Mouse (Mus musculus): ENCODE measurements at regions not wholly inside any gene's neighbourhood (a gene's known extent, or its start where the extent isn't known, plus 50 kb on each side); places are given as distances from the start of the nearest gene placed in this dataset.

DNA sequence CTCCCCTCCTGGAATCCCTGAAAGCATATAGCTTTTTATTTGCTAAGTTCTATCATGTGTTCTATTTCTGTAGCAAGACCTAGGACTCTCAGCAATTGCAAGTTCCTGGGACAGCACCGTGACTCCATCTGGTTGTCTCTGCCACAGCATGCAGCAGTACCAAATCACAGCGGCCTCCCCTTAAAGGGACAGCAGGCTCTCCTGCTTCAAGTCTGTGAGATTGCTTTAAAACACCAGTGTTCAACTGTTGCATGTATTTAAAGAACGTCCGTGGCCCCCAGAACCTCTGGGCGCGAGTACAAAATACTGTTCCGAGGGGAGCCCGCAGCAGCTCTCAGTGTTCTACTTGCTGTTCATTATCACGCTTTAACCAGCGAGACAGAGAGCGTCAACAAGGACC is 346.0 kb upstream of the Jarid2 start:
- H3K9ac ChIP-seq (ENCODE audit: low read depth, low read length), result no peak overlapping the region
- H3K4me2 ChIP-seq, result no peak overlapping the region

DNA sequence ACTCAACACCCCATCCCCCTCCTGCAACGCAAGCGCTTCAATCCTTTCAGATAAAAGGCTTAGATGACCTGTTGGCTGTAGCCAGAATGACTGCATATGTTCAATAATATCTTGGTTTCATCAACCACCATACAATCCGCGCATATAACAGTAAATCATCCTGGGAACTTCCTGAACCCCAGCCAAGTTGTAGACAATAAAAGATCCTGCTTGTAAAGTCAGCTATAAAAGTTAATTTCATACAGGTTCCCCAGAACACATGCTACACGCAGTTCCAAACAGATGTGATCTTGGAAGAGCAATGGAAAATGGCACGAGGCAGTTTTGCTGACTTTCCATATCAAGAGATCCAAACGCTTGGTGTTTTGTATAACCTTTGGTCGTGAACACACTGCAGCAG is 342.5 kb upstream of the Jarid2 start:
- H3K4me3 ChIP-seq (ENCODE audit: low read depth, low read length), result no peak overlapping the region
- WGBS (ENCODE audit: insufficient replicate concordance), result 88% methylated on average over 8 of the region's 8 CpGs
- no peak overlapping the region for H3K4me2 ChIP-seq
- no peaks in the 10 kb centered on the region for H3K36me3 ChIP-seq (ENCODE audit: control insufficient read depth, insufficient read depth, low read length)
- no peaks in the 10 kb centered on the region for H3K4me1 ChIP-seq (ENCODE audit: control insufficient read depth, insufficient read depth, low read length)
- no peak overlapping the region for H3K9ac ChIP-seq (ENCODE audit: low read depth, low read length)
- H3K27ac ChIP-seq (ENCODE audit: low read depth, low read length), result no peak overlapping the region
- no peak for ATAC-seq (replicated peaks; ENCODE audit: insufficient number of reproducible peaks, low FRiP score, low TSS enrichment)
- H3K9me3 ChIP-seq (replicated peaks; ENCODE audit: control insufficient read depth, low read length), result no peaks in the 10 kb centered on the region
- H3K27me3 ChIP-seq (ENCODE audit: control insufficient read depth, insufficient read depth, low read length), result no peaks in the 10 kb centered on the region

More for the DNA sequence above, 346.0 kb upstream of the Jarid2 start:
- Histone ChIP-seq H3K9me3 (replicated peaks; ENCODE audit: control insufficient read depth, low read length) (no peaks in the 10 kb centered on the region), H3K4me1 (ENCODE audit: control insufficient read depth, insufficient read depth, low read length) (no peaks in the 10 kb centered on the region), H3K36me3 (ENCODE audit: control insufficient read depth, insufficient read depth, low read length) (no peaks in the 10 kb centered on the region), H3K27ac (ENCODE audit: low read depth, low read length) (no peak overlapping the region), H3K4me3 (ENCODE audit: low read depth, low read length) (no peak overlapping the region), H3K27me3 (ENCODE audit: control insufficient read depth, insufficient read depth, low read length) (no peaks in the 10 kb centered on the region)
- ATAC-seq (replicated peaks; ENCODE audit: insufficient number of reproducible peaks, low FRiP score, low TSS enrichment), result no peak
- WGBS (ENCODE audit: insufficient replicate concordance), result 66% methylated on average over 11 of the region's 11 CpGs

GRCm38 (mm10) chr13:44389696-44390095 is 339.6 kb upstream of the Jarid2 start:
- Histone ChIP-seq H3K4me1 (ENCODE audit: control insufficient read depth, insufficient read depth, low read length) (no peaks in the 10 kb centered on the region), H3K9me3 (replicated peaks; ENCODE audit: control insufficient read depth, low read length) (no peaks in the 10 kb centered on the region), H3K4me3 (ENCODE audit: low read depth, low read length) (no peak overlapping the region), H3K36me3 (ENCODE audit: control insufficient read depth, insufficient read depth, low read length) (no peaks in the 10 kb centered on the region), H3K27me3 (ENCODE audit: control insufficient read depth, insufficient read depth, low read length) (no peaks in the 10 kb centered on the region), H3K27ac (ENCODE audit: low read depth, low read length) (no peak overlapping the region), H3K4me2 (no peak overlapping the region), H3K9ac (ENCODE audit: low read depth, low read length) (no peak overlapping the region)
- 75% methylated on average over 5 of the region's 5 CpGs for WGBS (ENCODE audit: insufficient replicate concordance)
- ATAC-seq (replicated peaks; ENCODE audit: insufficient number of reproducible peaks, low FRiP score, low TSS enrichment), result no peak

GRCm38 (mm10) chr13:44390666-44391390 is 338.4 kb upstream of the Jarid2 start:
- ATAC-seq (replicated peaks; ENCODE audit: insufficient number of reproducible peaks, low FRiP score, low TSS enrichment), result no peak
- H3K4me2 ChIP-seq, result no peak overlapping the region
- H3K27me3 ChIP-seq (ENCODE audit: control insufficient read depth, insufficient read depth, low read length), result no peaks in the 10 kb centered on the region
- no peak overlapping the region for H3K27ac ChIP-seq (ENCODE audit: low read depth, low read length)
- no peaks in the 10 kb centered on the region for H3K36me3 ChIP-seq (ENCODE audit: control insufficient read depth, insufficient read depth, low read length)
- no peak overlapping the region for H3K4me3 ChIP-seq (ENCODE audit: low read depth, low read length)
- no peak overlapping the region for H3K9ac ChIP-seq (ENCODE audit: low read depth, low read length)
- H3K9me3 ChIP-seq (replicated peaks; ENCODE audit: control insufficient read depth, low read length), result no peaks in the 10 kb centered on the region
- WGBS (ENCODE audit: insufficient replicate concordance), result 79% methylated on average over 9 of the region's 9 CpGs
- no peaks in the 10 kb centered on the region for H3K4me1 ChIP-seq (ENCODE audit: control insufficient read depth, insufficient read depth, low read length)

GRCm38 (mm10) chr13:44394016-44394415 is 335.3 kb upstream of the Jarid2 start:
- H3K27me3 ChIP-seq (ENCODE audit: control insufficient read depth, insufficient read depth, low read length), result no peaks in the 10 kb centered on the region
- H3K9me3 ChIP-seq (replicated peaks; ENCODE audit: control insufficient read depth, low read length), result no peaks in the 10 kb centered on the region
- no peaks in the 10 kb centered on the region for H3K36me3 ChIP-seq (ENCODE audit: control insufficient read depth, insufficient read depth, low read length)
- no peak overlapping the region for H3K4me2 ChIP-seq
- no peak for ATAC-seq (replicated peaks; ENCODE audit: insufficient number of reproducible peaks, low FRiP score, low TSS enrichment)
- H3K27ac ChIP-seq (ENCODE audit: low read depth, low read length), result no peak overlapping the region
- H3K4me3 ChIP-seq (ENCODE audit: low read depth, low read length), result no peak overlapping the region
- H3K4me1 ChIP-seq (ENCODE audit: control insufficient read depth, insufficient read depth, low read length), result no peaks in the 10 kb centered on the region
- WGBS (ENCODE audit: insufficient replicate concordance), result 85% methylated on average over 5 of the region's 5 CpGs
- H3K9ac ChIP-seq (ENCODE audit: low read depth, low read length), result no peak overlapping the region

GRCm38 (mm10) chr13:44398613-44399369 is 330.5 kb upstream of the Jarid2 start:
- Histone ChIP-seq H3K27me3 (ENCODE audit: control insufficient read depth, insufficient read depth, low read length) (no peaks in the 10 kb centered on the region), H3K4me1 (ENCODE audit: control insufficient read depth, insufficient read depth, low read length) (no peaks in the 10 kb centered on the region), H3K27ac (ENCODE audit: low read depth, low read length) (peak overlapping the region; percentile 38; the same call in 1 of the 2 replicates), H3K4me3 (ENCODE audit: low read depth, low read length) (no peak overlapping the region), H3K36me3 (ENCODE audit: control insufficient read depth, insufficient read depth, low read length) (no peaks in the 10 kb centered on the region), H3K9me3 (replicated peaks; ENCODE audit: control insufficient read depth, low read length) (no peaks in the 10 kb centered on the region), H3K4me2 (no peak overlapping the region), H3K9ac (ENCODE audit: low read depth, low read length) (no peak overlapping the region)
- WGBS (ENCODE audit: insufficient replicate concordance), result 73% methylated on average over 15 of the region's 15 CpGs
- ATAC-seq (replicated peaks; ENCODE audit: insufficient number of reproducible peaks, low FRiP score, low TSS enrichment), result no peak

- H3K27ac ChIP-seq (ENCODE audit: low read depth, low read length), result peak overlapping the region; percentile 38
- no peak overlapping the region for H3K4me2 ChIP-seq
- H3K9me3 ChIP-seq (replicated peaks; ENCODE audit: control insufficient read depth, low read length), result no peaks in the 10 kb centered on the region
- no peaks in the 10 kb centered on the region for H3K27me3 ChIP-seq (ENCODE audit: control insufficient read depth, insufficient read depth, low read length)
- no peaks in the 10 kb centered on the region for H3K36me3 ChIP-seq (ENCODE audit: control insufficient read depth, insufficient read depth, low read length)
- no peaks in the 10 kb centered on the region for H3K4me1 ChIP-seq (ENCODE audit: control insufficient read depth, insufficient read depth, low read length)
- no peak for ATAC-seq (replicated peaks; ENCODE audit: insufficient number of reproducible peaks, low FRiP score, low TSS enrichment)
- no peak overlapping the region for H3K9ac ChIP-seq (ENCODE audit: low read depth, low read length)
- H3K4me3 ChIP-seq (ENCODE audit: low read depth, low read length), result no peak overlapping the region
- 53% methylated on average over 3 of the region's 4 CpGs for WGBS (ENCODE audit: insufficient replicate concordance)
Measured at GRCm38 (mm10) chr13:44399370-44399685, 329.9 kb upstream of the Jarid2 start.

- Histone ChIP-seq H3K4me3 (ENCODE audit: low read depth, low read length) (no peak overlapping the region), H3K9me3 (replicated peaks; ENCODE audit: control insufficient read depth, low read length) (no peaks in the 10 kb centered on the region), H3K4me1 (ENCODE audit: control insufficient read depth, insufficient read depth, low read length) (no peaks in the 10 kb centered on the region), H3K9ac (ENCODE audit: low read depth, low read length) (no peak overlapping the region), H3K27me3 (ENCODE audit: control insufficient read depth, insufficient read depth, low read length) (no peaks in the 10 kb centered on the region), H3K4me2 (no peak overlapping the region), H3K36me3 (ENCODE audit: control insufficient read depth, insufficient read depth, low read length) (no peaks in the 10 kb centered on the region), H3K27ac (ENCODE audit: low read depth, low read length) (peak overlapping the region; percentile 38)
- WGBS (ENCODE audit: insufficient replicate concordance), result 84% methylated on average over 7 of the region's 7 CpGs
- ATAC-seq (replicated peaks; ENCODE audit: insufficient number of reproducible peaks, low FRiP score, low TSS enrichment), result peak; percentile 49; the same call in 1 of the 2 replicates
Measured at GRCm38 (mm10) chr13:44399831-44400321, 329.4 kb upstream of the Jarid2 start.
